Mouse (Mus musculus): ENCODE measurements around the gene Rai2.
"Not testable (repeated sequence)": the region's sequence is repeated elsewhere in the genome, so short reads cannot be mapped to it uniquely, and the experiment has no call there.

Gene Rai2

GRCm38 (mm10) chrX:161826186-161826585 is 109.3 kb downstream of the Rai2 start:
- not testable (repeated sequence) for DNase-seq (ENCODE audit: extremely low read depth, low read depth, low spot score)

Data from fat pad, adult 2 months (tissue).